Mouse (Mus musculus) bone marrow macrophage, adult 2 months (primary cell): Measurements from ENCODE around the gene Mrpl43.

Experiments
- CTCF ChIP-seq: IDR thresholded peaks from 2 replicates; pipeline ENCODE4 v1.5.1; 2012; ENCODE audit warnings: low read depth, mild to moderate bottlenecking, low read length, moderate library complexity
- POLR2A ChIP-seq: IDR thresholded peaks from 2 replicates; pipeline ENCODE4 v1.6.1; 2012; ENCODE audit warnings: mild to moderate bottlenecking, low read depth, low read length, borderline replicate concordance

- no peak for TF ChIP-seq POLR2A
- TF ChIP-seq CTCF: no peak
Observed at GRCm38 (mm10) chr19:45046523-45047321, 40.5 kb upstream of the Mrpl43 start.
